7 mouse cellular contexts compared by ENCODE assay signal in the genomic region with DNA sequence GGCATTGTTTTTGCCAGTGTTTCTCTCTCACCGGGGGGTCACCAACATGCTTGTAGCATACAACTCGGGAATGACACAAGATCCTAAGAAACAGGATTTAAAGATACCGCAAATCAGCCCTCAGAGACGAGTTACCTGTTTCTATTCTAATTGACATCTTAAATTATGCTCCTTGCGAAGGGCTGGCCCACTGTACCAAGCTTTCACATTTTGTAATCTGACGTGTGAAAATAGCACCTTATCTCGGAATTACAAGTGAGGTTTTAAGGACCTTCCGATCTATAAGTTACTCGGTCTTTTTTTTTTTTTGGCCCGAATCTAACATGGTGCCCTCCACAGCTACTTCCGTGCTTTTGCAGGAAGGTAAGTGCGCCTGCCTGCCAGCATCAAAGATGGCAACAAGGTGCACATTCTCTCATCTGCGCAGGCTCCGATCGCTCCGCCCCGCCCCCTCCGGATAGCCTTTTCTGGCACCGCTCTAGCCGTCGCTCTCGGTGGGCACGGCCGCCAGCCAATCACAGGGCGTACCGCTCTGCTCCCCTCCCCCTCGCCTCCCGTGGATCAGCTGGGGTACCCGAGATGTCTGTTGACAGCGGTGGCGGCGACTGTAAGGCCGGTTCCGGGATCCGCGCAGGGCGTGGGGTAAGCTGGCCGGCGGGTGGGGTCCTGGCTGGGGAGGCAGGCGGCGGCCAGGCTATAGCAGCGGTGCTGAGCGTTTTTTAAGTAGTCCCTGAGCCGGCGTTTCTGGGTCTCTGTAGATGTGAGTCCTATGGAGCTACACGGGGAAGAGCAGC. TPM values are rescaled to one million over a fixed set of nuclear protein-coding genes. Genes with fewer than 3 reads are reported as not detected.
DNase-seq lines count a peak whose midpoint lies in the region; ATAC-seq lines count a peak whose summit lies in the region.

A gene (plus strand): TSS at position 550 of the 794 bp plus-strand sequence.

- peak; percentile 100 for ATAC-seq in intestine, embryonic 15.5 days

- peak within 1 kb of the TSS; percentile 70 for H3K27ac ChIP-seq in intestine, embryonic 15.5 days
- H3K27ac ChIP-seq in midbrain, embryonic 10.5 days (replicated peaks): peak within 1 kb of the TSS; percentile 82

- WGBS in intestine, embryonic 15.5 days: 4% methylated on average over 46 of the region's 46 CpGs
- 3% methylated on average over 46 of the region's 46 CpGs for WGBS in midbrain, embryonic 10.5 days

- H3K9ac ChIP-seq in intestine, embryonic 15.5 days: peak within 1 kb of the TSS; percentile 75

- DNase-seq in adrenal gland, adult 18-20 months (ENCODE audit: low spot score in 2 of 2): peak; percentile 97 to 98
- peak; percentile 98 for DNase-seq in embryo, embryonic 11 days
- peak; percentile 98 to 99 for DNase-seq in gastrocnemius, postnatal 36 days
- DNase-seq in left cerebral cortex, postnatal 25 days (ENCODE audit: low spot score in 2 of 2): peak; percentile 100
- peak; percentile 99 for DNase-seq in midbrain, embryonic 10.5 days (ENCODE audit: low spot score)
- DNase-seq in right cerebral cortex, postnatal 4 days: peak; percentile 100

- H3K4me2 ChIP-seq in intestine, embryonic 15.5 days (replicated peaks): peak within 1 kb of the TSS; percentile 76

- intact Hi-C loops in gastrocnemius, postnatal 36 days (cut with DNase I): loop anchor here (5.0 kb wide), 1 partner anchor 42 kb away; a partner anchor contains a TSS
- intact Hi-C loops in left cerebral cortex, postnatal 25 days (cut with DNase I): loop anchor here (1.0 kb wide), 1 partner anchor 25 kb away; a partner anchor contains a TSS

- H3K36me3 ChIP-seq in intestine, embryonic 15.5 days: no peaks in the 10 kb centered on the region
- H3K36me3 ChIP-seq in midbrain, embryonic 10.5 days: peaks cover 25% of the 10 kb centered on the region

- no peaks in the 10 kb centered on the region for H3K9me3 ChIP-seq in intestine, embryonic 15.5 days
- peaks cover 6% of the 10 kb centered on the region; the same call in 1 of the 2 replicates for H3K9me3 ChIP-seq in midbrain, embryonic 10.5 days (replicated peaks)

- H3K4me1 ChIP-seq in intestine, embryonic 15.5 days (replicated peaks): no peaks in the 10 kb centered on the region
- H3K4me1 ChIP-seq in midbrain, embryonic 10.5 days: peaks cover 7% of the 10 kb centered on the region

- H3K4me3 ChIP-seq in intestine, embryonic 15.5 days (replicated peaks): peak within 1 kb of the TSS; percentile 87
- peak within 1 kb of the TSS; percentile 70 for H3K4me3 ChIP-seq in midbrain, embryonic 10.5 days

- no peaks in the 10 kb centered on the region for H3K27me3 ChIP-seq in intestine, embryonic 15.5 days (replicated peaks)
- H3K27me3 ChIP-seq in midbrain, embryonic 10.5 days (ENCODE audit: low read depth, poor library complexity, severe bottlenecking): no peaks in the 10 kb centered on the region

RNA-seq across cellular contexts. Expression of the gene that starts here (rescaled TPM):
- 10 to 100 TPM; 20.3 to 31.9 TPM for total RNA-seq in adrenal gland, adult 18-20 months (2021)
- 10 to 100 TPM; 12.3 to 14.1 TPM for total RNA-seq in gastrocnemius, postnatal 36 days (2021)
- polyA plus RNA-seq in intestine, embryonic 15.5 days (2015; fragmentation: Nextera tagmentation; extraction: Ambion mirVana): 32.7 and 34.5 TPM in 2 replicates
- 10 to 100 TPM; 51.3 to 54.7 TPM for total RNA-seq in left cerebral cortex, postnatal 25 days (2021)
- polyA plus RNA-seq in midbrain, embryonic 10.5 days (2016; fragmentation: Nextera tagmentation; extraction: Ambion mirVana): 53.4 and 62.2 TPM in 2 replicates

Comparison
In these comparisons a context has a peak if more than half of its experiments do, and no peak if none do; other contexts are left out.
1. Peak in every context shown above with its lines: DNase-seq, ATAC-seq, H3K4me3 ChIP-seq and H3K27ac ChIP-seq.